1 mouse cellular context compared by ENCODE assay signal in genomic region chr17:94749466-94750135, GRCm38 (mm10).
TF ChIP-seq lines count a peak whose summit lies in the region.

Gene Mettl4 (minus strand): TSS chr17:94750019.

TF ChIP-seq in MEL, 35 proteins besides CTCF, POLR2A, EP300 and RAD21 (continued from another document):
- TF ChIP-seq MEF2A (IDR thresholded peaks at IDR 0.05; ENCODE audit: extremely low read depth, insufficient replicate concordance, low read depth, low read length, poor library complexity, severe bottlenecking), result no peak
- no peak for TF ChIP-seq GABPA (IDR thresholded peaks at IDR 0.05; ENCODE audit: low read depth, low read length)
- peak; percentile 87 for TF ChIP-seq HCFC1 (IDR thresholded peaks at IDR 0.05; ENCODE audit: low read depth, low read length)
- TF ChIP-seq MAFK (IDR thresholded peaks at IDR 0.05; ENCODE audit: borderline replicate concordance, low read depth, low read length), result no peak
- peak; percentile 96 for TF ChIP-seq SIN3A (IDR thresholded peaks at IDR 0.05; ENCODE audit: low read length)
- TF ChIP-seq USF1 (IDR thresholded peaks at IDR 0.05; ENCODE audit: low read depth, low read length), result no peak
- peak; percentile 70; the same call in 1 of the 2 replicates for TF ChIP-seq TBP (IDR thresholded peaks at IDR 0.05; ENCODE audit: low read depth, low read length)
